Mouse (Mus musculus) CH12.LX (cell line): ENCODE measurements at regions not wholly inside any gene's neighbourhood (a gene's known extent, or its start where the extent isn't known, plus 50 kb on each side); places are given as distances from the start of the nearest gene placed in this dataset.

Source experiments
- DNase-seq: peaks from one replicate; pipeline ENCODE4 v3.0.0-alpha.2; 2013; ENCODE audit errors: extremely low read depth
- H3K27ac ChIP-seq: 2 replicates; pipeline ENCODE4 v1.5.1; 2012; ENCODE audit warnings: low read depth, mild to moderate bottlenecking, control low read depth, moderate library complexity; ENCODE audit not compliant: insufficient read depth
- H3K27me3 ChIP-seq: replicated peaks from 2 replicates; pipeline ENCODE3; 2012; ENCODE audit warnings: inconsistent platforms
- H3K36me3 ChIP-seq, 2 experiments: replicated peaks in 1 of 2; 2 replicates each; pipeline versions ENCODE3 to v1.6.1; 2012; ENCODE audit warnings: inconsistent platforms in 1 of 2, low read length in 1 of 2, mild to moderate bottlenecking in 1 of 2, mixed read lengths in 1 of 2, moderate library complexity in 1 of 2; ENCODE audit not compliant: control insufficient read depth in 1 of 2, insufficient read depth in 1 of 2
- H3K4me1 ChIP-seq, 2 experiments: 2 replicates each; pipeline ENCODE4 v1.6.1; 2012; ENCODE audit warnings: inconsistent platforms in 1 of 2, moderate library complexity in 1 of 2; ENCODE audit not compliant: insufficient read depth in 2 of 2, control insufficient read depth in 1 of 2
- H3K4me2 ChIP-seq: 2 replicates; pipeline ENCODE4 v1.6.1; 2012; ENCODE audit warnings: low read depth, mild to moderate bottlenecking, control low read depth; ENCODE audit not compliant: poor library complexity, insufficient read depth, severe bottlenecking
- H3K4me3 ChIP-seq, 3 experiments: fragments of 150-350 bp in 1 of 3; sonication (generic) in 1 of 3; replicated peaks in 1 of 3; 2 replicates each; pipeline versions ENCODE3 to v1.5.1; 2011 to 2012; ENCODE audit warnings: low read depth in 2 of 3, low read length in 2 of 3, mild to moderate bottlenecking in 2 of 3, moderate library complexity in 2 of 3, control low read depth in 1 of 3, improper control_type of control experiment in 1 of 3, inconsistent platforms in 1 of 3, mixed read lengths in 1 of 3; ENCODE audit not compliant: poor library complexity in 1 of 3
- H3K79me2 ChIP-seq: replicated peaks from 2 replicates; pipeline ENCODE4 v1.6.1; 2012; ENCODE audit warnings: mild to moderate bottlenecking, moderate library complexity; ENCODE audit not compliant: control insufficient read depth, poor library complexity, insufficient read depth, severe bottlenecking; ENCODE audit errors: extremely low read depth
- H3K9ac ChIP-seq: 2 replicates; pipeline ENCODE4 v1.6.1; 2012; ENCODE audit warnings: low read depth, mild to moderate bottlenecking, control low read depth, moderate library complexity; ENCODE audit not compliant: insufficient read depth
- H3K9me3 ChIP-seq: replicated peaks from 2 replicates; pipeline ENCODE3; 2012; ENCODE audit warnings: low read length, inconsistent platforms, mixed read lengths
- BHLHE40 ChIP-seq: IDR thresholded peaks from 2 replicates; pipeline ENCODE4 v1.6.1; 2011; ENCODE audit warnings: mild to moderate bottlenecking, low read depth, low read length, improper control_type of control experiment
- CHD1 ChIP-seq: IDR thresholded peaks from 2 replicates; pipeline ENCODE4 v1.6.1; 2012; ENCODE audit warnings: low read depth, low read length, improper control_type of control experiment, inconsistent platforms
- CTCF ChIP-seq, 2 experiments: IDR thresholded peaks in 1 of 2; conservative IDR thresholded peaks in 1 of 2; 2 replicates each; pipeline ENCODE4 v1.5.1; 2011 to 2012; ENCODE audit warnings: low read depth in 2 of 2, low read length in 2 of 2, improper control_type of control experiment in 1 of 2, inconsistent platforms in 1 of 2, mild to moderate bottlenecking in 1 of 2, moderate library complexity in 1 of 2
- E2F4 ChIP-seq: IDR thresholded peaks from 2 replicates; pipeline ENCODE4 v1.6.1; 2011; ENCODE audit warnings: low read depth, low read length, improper control_type of control experiment; ENCODE audit not compliant: insufficient replicate concordance
- ELF1 ChIP-seq: IDR thresholded peaks from 2 replicates; pipeline ENCODE4 v1.6.1; 2014; ENCODE audit warnings: low read depth, mild to moderate bottlenecking, inconsistent platforms, low read length, improper control_type of control experiment
- ETS1 ChIP-seq: conservative IDR thresholded peaks from 2 replicates; pipeline ENCODE4 v1.6.1; 2012; ENCODE audit warnings: low read depth, mild to moderate bottlenecking, inconsistent platforms, low read length, improper control_type of control experiment, moderate library complexity
- GABPA ChIP-seq: IDR thresholded peaks from 2 replicates; pipeline ENCODE4 v1.6.1; 2012; ENCODE audit warnings: low read depth, low read length, improper control_type of control experiment, inconsistent platforms; ENCODE audit not compliant: insufficient replicate concordance
- HCFC1 ChIP-seq: IDR thresholded peaks from 2 replicates; pipeline ENCODE4 v1.6.1; 2012; ENCODE audit warnings: low read depth, mild to moderate bottlenecking, inconsistent platforms, low read length, improper control_type of control experiment
- IRF4 ChIP-seq: IDR thresholded peaks from 2 replicates; pipeline ENCODE4 v1.6.1; 2014; ENCODE audit warnings: low read depth, mild to moderate bottlenecking, inconsistent platforms, low read length, improper control_type of control experiment
- KAT2A ChIP-seq: IDR thresholded peaks from 2 replicates; pipeline ENCODE4 v1.6.1; 2012; ENCODE audit warnings: low read length, improper control_type of control experiment, inconsistent platforms; ENCODE audit not compliant: insufficient replicate concordance
- MAFK ChIP-seq: IDR thresholded peaks from 2 replicates; pipeline ENCODE4 v1.6.1; 2011; ENCODE audit warnings: low read length, improper control_type of control experiment; ENCODE audit not compliant: insufficient replicate concordance
- MEF2A ChIP-seq: IDR thresholded peaks from 2 replicates; pipeline ENCODE4 v1.6.1; 2014; ENCODE audit warnings: low read depth, mild to moderate bottlenecking, inconsistent platforms, low read length, improper control_type of control experiment, borderline replicate concordance
- MXI1 ChIP-seq: IDR thresholded peaks from 2 replicates; pipeline ENCODE4 v1.6.1; 2011; ENCODE audit warnings: mild to moderate bottlenecking, low read depth, low read length, improper control_type of control experiment
- NELFE ChIP-seq: IDR thresholded peaks from 2 replicates; pipeline ENCODE4 v1.6.1; 2011; ENCODE audit warnings: low read depth, low read length, improper control_type of control experiment
- NRF1 ChIP-seq: IDR thresholded peaks from 2 replicates; pipeline ENCODE4 v1.6.1; 2014; ENCODE audit warnings: low read depth, mild to moderate bottlenecking, inconsistent platforms, low read length, improper control_type of control experiment, moderate library complexity
- PAX5 ChIP-seq: IDR thresholded peaks from 2 replicates; pipeline ENCODE4 v1.6.1; 2012; ENCODE audit warnings: low read length, inconsistent platforms, mixed read lengths
- POLR2AphosphoS2 ChIP-seq: IDR thresholded peaks from 2 replicates; pipeline ENCODE4 v1.6.1; 2011; ENCODE audit warnings: low read depth, low read length, improper control_type of control experiment
- RAD21 ChIP-seq: IDR thresholded peaks from 2 replicates; pipeline ENCODE4 v1.6.1; 2011; ENCODE audit warnings: low read depth, mild to moderate bottlenecking, low read length, improper control_type of control experiment, moderate library complexity
- SIN3A ChIP-seq: IDR thresholded peaks from 2 replicates; pipeline ENCODE4 v1.6.1; 2012; ENCODE audit warnings: low read length, improper control_type of control experiment, inconsistent platforms
- TCF12 ChIP-seq: IDR thresholded peaks from 2 replicates; pipeline ENCODE4 v1.6.1; 2014; ENCODE audit warnings: low read depth, mild to moderate bottlenecking, inconsistent platforms, low read length, improper control_type of control experiment
- UBTF ChIP-seq: IDR thresholded peaks from 2 replicates; pipeline ENCODE4 v1.6.1; 2012; ENCODE audit warnings: low read depth, mild to moderate bottlenecking, inconsistent platforms, low read length, improper control_type of control experiment, moderate library complexity
- USF1 ChIP-seq: IDR thresholded peaks from 2 replicates; pipeline ENCODE4 v1.6.1; 2014; ENCODE audit warnings: low read depth, mild to moderate bottlenecking, inconsistent platforms, low read length, improper control_type of control experiment
- USF2 ChIP-seq: conservative IDR thresholded peaks from 2 replicates; pipeline ENCODE4 v1.6.1; 2011; ENCODE audit warnings: low read depth, low read length, improper control_type of control experiment
- ZC3H11A ChIP-seq: IDR thresholded peaks from 2 replicates; pipeline ENCODE4 v1.6.1; 2012; ENCODE audit warnings: low read depth, mild to moderate bottlenecking, inconsistent platforms, low read length, improper control_type of control experiment
- ZNF384 ChIP-seq: IDR thresholded peaks from 2 replicates; pipeline ENCODE4 v1.6.1; 2012; ENCODE audit warnings: low read depth, low read length, improper control_type of control experiment, inconsistent platforms
- dilution Hi-C: fragments of 300-500 bp; cut with MboI; formaldehyde crosslinking; loops from 2 replicates; pipeline ENCODE4 v1.14.3; 2020; ENCODE audit warnings: low sequenced_read_pairs; ENCODE audit not compliant: extremely low pct_unique_long_range_greater_than_20kb, extremely low pct_ligation_motif_present
- in situ Hi-C: fragments of 300-500 bp; cut with MboI; formaldehyde crosslinking; loops from 3 replicates; pipeline ENCODE4 v1.14.3; 2019; ENCODE audit warnings: low sequenced_read_pairs, low pct_ligation_motif_present, low pct_unique_long_range_greater_than_20kb, mixed read lengths

GRCm38 (mm10) chr10:67776851-67777250 lies 135.6 kb downstream of the Zfp365 start:
- Histone ChIP-seq H3K4me2 (no peak overlapping the region), H3K36me3 (peaks cover 0 to 11% of the 10 kb centered on the region in 2 experiments)
- TF ChIP-seq CTCF (conservative IDR thresholded peaks at IDR 0.05 in 1 of 2, IDR thresholded peaks at IDR 0.05 in 1 of 2; ENCODE audit: low read depth in 2 of 2, low read length in 2 of 2) (no peak), E2F4 (no peak), SIN3A (no peak), MEF2A (no peak), ETS1 (no peak), KAT2A (no peak), POLR2AphosphoS2 (no peak), NELFE (no peak), USF2 (no peak), MAFK (no peak), ZC3H11A (no peak), UBTF (no peak), HCFC1 (no peak), TCF12 (no peak), BHLHE40 (no peak), PAX5 (no peak)
- TF ChIP-seq, all 38 proteins: peak for 0
- Histone ChIP-seq H3K79me2 (no peaks in the 10 kb centered on the region), H3K27me3 (no peaks in the 10 kb centered on the region), H3K9ac (no peak overlapping the region), H3K9me3 (no peaks in the 10 kb centered on the region), H3K4me1 (no peaks in the 10 kb centered on the region; a peak in 1 of 4 replicates), H3K27ac (no peak overlapping the region), H3K4me3 (no peak overlapping the region)
- in situ Hi-C loops (no loop called here), dilution Hi-C loops (no loop called here)
- DNase-seq: no peak

- no peaks in the 10 kb centered on the region for H3K9me3 ChIP-seq
- no peak overlapping the region for H3K27ac ChIP-seq
- no peaks in the 10 kb centered on the region for H3K27me3 ChIP-seq
- DNase-seq: no peak
- H3K4me3 ChIP-seq: no peak overlapping the region
- in situ Hi-C loops (no loop called here), dilution Hi-C loops (no loop called here)
- H3K36me3 ChIP-seq: peaks cover 0 to 8% of the 10 kb centered on the region in 2 experiments
- H3K9ac ChIP-seq: no peak overlapping the region
- no peak for TF ChIP-seq ZNF384
- no peak for TF ChIP-seq CHD1
- TF ChIP-seq MXI1: no peak
- TF ChIP-seq SIN3A: no peak
- TF ChIP-seq POLR2AphosphoS2: no peak
- no peak for TF ChIP-seq USF2
- no peak for TF ChIP-seq USF1
- no peak for TF ChIP-seq ELF1
- TF ChIP-seq GABPA: no peak
- TF ChIP-seq ZC3H11A: no peak
- no peak for TF ChIP-seq IRF4
- TF ChIP-seq RAD21: no peak
- no peak for TF ChIP-seq NRF1
- TF ChIP-seq, all 38 proteins: peak for 0
- no peak overlapping the region for H3K4me2 ChIP-seq
- no peaks in the 10 kb centered on the region; a peak in 1 of 4 replicates for H3K4me1 ChIP-seq
- H3K79me2 ChIP-seq: no peaks in the 10 kb centered on the region
These were observed 140.7 kb downstream of the Zfp365 start for GRCm38 (mm10) chr10:67771796-67772195.
